ENCODE assay signal across 1 mouse cellular context in genomic region chr14:20829523-20830366, GRCm38 (mm10).
TF ChIP-seq lines count a peak whose summit lies in the region.

No protein-coding gene starts in this region.

TF ChIP-seq in CH12.LX, 34 proteins besides CTCF, POLR2A, EP300 and RAD21 (continued from another document):
- TF ChIP-seq NRF1 (IDR thresholded peaks at IDR 0.05; ENCODE audit: low read depth, low read length) (peak; percentile 64), ETS1 (conservative IDR thresholded peaks at IDR 0.05; ENCODE audit: low read depth, low read length) (peak; percentile 31; the same call in 1 of the 2 replicates)
